Mouse (Mus musculus) midbrain, embryonic 12.5 days (tissue): ENCODE results near the gene Speer4f1. TPM values are rescaled to one million over a fixed set of nuclear protein-coding genes. Genes with fewer than 3 reads are reported as not detected.
A peak's percentile ranks its signal among the peaks of the same experiment; 100 is the strongest.
"Not testable (repeated sequence)": the region's sequence is repeated elsewhere in the genome, so short reads cannot be mapped to it uniquely, and the experiment has no call there.

Source experiments
- ATAC-seq: fragments of 200-750 bp; cut with Nextera tagmentation; 2 replicates; pipeline ENCODE4 v1.8.0; 2017; ENCODE audit warnings: low read depth, moderate TSS enrichment, moderate library complexity; ENCODE audit not compliant: low FRiP score
- H3K27ac ChIP-seq: fragments of 300-500 bp; sonication (generic); replicated peaks from 2 replicates; pipeline ENCODE4 v1.5.1; 2016; ENCODE audit warnings: mild to moderate bottlenecking
- H3K27me3 ChIP-seq: fragments of 300-500 bp; sonication (generic); 2 replicates; pipeline ENCODE4 v1.6.1; 2016; ENCODE audit warnings: mild to moderate bottlenecking
- H3K36me3 ChIP-seq: fragments of 300-500 bp; sonication (generic); 2 replicates; pipeline ENCODE4 v1.6.1; 2016
- H3K4me1 ChIP-seq: fragments of 300-500 bp; sonication (generic); 2 replicates; pipeline ENCODE4 v1.6.1; 2016
- H3K4me2 ChIP-seq: fragments of 300-500 bp; sonication (generic); replicated peaks from 2 replicates; pipeline ENCODE4 v1.6.1; 2016; ENCODE audit warnings: mild to moderate bottlenecking, moderate library complexity
- H3K4me3 ChIP-seq: fragments of 300-500 bp; sonication (generic); 2 replicates; pipeline ENCODE4 v1.5.1; 2016; ENCODE audit warnings: mild to moderate bottlenecking
- H3K9ac ChIP-seq: fragments of 300-500 bp; sonication (generic); replicated peaks from 2 replicates; pipeline ENCODE4 v1.6.1; 2016; ENCODE audit warnings: mild to moderate bottlenecking, moderate library complexity
- H3K9me3 ChIP-seq: fragments of 300-500 bp; sonication (generic); 2 replicates; pipeline ENCODE4 v1.6.1; 2016; ENCODE audit warnings: mild to moderate bottlenecking
- WGBS: fragments of 180-500 bp; shearing (Covaris S2); methylation state at CpG from one replicate; pipeline ENCODE4 v1.1.7; 2016; 5-methylcytosine and 5-hydroxymethylcytosine counted together
- polyA plus RNA-seq: library from polyadenylated mRNA; unstranded; fragments of >200 nt; fragmentation: Nextera tagmentation; extraction: Ambion mirVana; gene quantifications from 2 replicates; pipeline ENCODE4 v1.2.1, GENCODE M21; 2016

Gene Speer4f1
- not detected in 2 replicates for polyA plus RNA-seq

DNA sequence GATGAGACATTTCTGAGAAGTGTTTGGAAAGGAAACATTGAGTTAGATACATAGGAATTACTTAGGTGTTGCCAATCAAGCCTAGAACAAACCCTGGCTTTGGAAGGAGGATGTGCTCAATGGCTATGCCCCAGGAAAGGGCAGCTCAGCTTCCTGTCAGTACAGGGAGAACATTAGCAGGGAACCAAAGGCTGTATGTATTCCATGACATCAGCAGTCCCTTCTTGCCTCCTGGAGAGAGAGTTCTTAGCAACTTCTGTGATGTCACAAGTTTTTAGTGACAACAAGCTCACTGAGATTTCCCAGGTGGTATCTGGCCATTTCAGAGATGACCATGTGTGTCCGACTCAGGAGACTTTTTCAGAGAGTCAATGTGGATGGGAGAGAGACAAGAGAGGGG lies at the start of gene Speer4f1:
Speer4f1 (plus strand) TSS at position 301 of the 400 bp plus-strand sequence.
- H3K36me3 ChIP-seq, H3K27ac ChIP-seq, ATAC-seq, H3K9me3 ChIP-seq, H3K27me3 ChIP-seq, H3K9ac ChIP-seq, H3K4me2 ChIP-seq, H3K4me3 ChIP-seq, H3K4me1 ChIP-seq: not testable (repeated sequence)
- 86% methylated on average over 1 of the region's 1 CpGs for WGBS

DNA sequence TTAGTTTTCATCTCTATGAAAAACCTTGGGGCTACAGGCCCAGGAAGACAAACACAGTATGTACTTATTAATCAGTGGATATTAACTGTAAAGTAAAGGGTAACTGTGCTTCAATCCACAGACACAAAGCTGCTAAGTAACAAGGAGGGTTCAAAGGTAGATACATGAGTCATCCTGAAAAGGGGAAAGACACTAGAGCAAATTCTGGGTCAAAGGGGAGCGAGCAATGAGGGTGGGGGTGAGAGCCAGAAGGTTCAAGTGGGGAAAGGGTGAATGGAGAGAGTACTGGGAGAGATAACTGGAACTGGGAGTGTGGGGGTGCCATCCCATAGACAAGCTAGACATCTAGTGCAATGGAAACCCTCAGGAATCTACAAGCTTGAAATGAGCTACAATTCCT lies 49.0 kb upstream of the Speer4f1 start:
- no peak for ATAC-seq
- WGBS = 85% methylated on average over 1 of the region's 1 CpGs
- Histone ChIP-seq H3K27me3 (no peaks in the 10 kb centered on the region), H3K4me2 (no peak overlapping the region), H3K4me1 (no peaks in the 10 kb centered on the region), H3K27ac (no peak overlapping the region), H3K36me3 (no peaks in the 10 kb centered on the region), H3K9me3 (no peaks in the 10 kb centered on the region), H3K4me3 (no peak overlapping the region), H3K9ac (no peak overlapping the region)

DNA sequence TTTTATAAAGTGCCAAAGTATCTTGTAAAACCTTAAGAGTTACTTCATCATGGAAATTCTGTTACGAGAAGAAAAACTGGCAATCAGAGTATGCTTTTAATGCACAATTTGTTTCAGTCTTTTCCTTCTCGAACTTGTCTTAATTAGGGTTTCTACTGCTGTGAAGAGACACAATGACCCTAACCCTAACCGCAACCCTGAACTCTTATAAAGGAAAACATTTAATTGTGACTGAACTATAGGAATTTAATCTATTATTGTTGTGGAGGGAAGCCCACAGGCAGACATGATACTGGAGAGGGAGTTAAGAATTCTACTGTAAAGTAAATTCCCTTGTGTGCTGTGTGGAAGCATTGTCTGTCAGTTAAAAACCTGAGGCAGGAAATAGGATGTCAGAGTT lies 41.2 kb upstream of the Speer4f1 start:
- Histone ChIP-seq H3K9ac (no peak overlapping the region), H3K27me3 (no peaks in the 10 kb centered on the region), H3K4me1 (no peaks in the 10 kb centered on the region), H3K9me3 (no peaks in the 10 kb centered on the region), H3K36me3 (no peaks in the 10 kb centered on the region), H3K4me2 (no peak overlapping the region), H3K4me3 (no peak overlapping the region), H3K27ac (no peak overlapping the region)
- 74% methylated on average over 3 of the region's 3 CpGs for WGBS
- no peak for ATAC-seq

DNA sequence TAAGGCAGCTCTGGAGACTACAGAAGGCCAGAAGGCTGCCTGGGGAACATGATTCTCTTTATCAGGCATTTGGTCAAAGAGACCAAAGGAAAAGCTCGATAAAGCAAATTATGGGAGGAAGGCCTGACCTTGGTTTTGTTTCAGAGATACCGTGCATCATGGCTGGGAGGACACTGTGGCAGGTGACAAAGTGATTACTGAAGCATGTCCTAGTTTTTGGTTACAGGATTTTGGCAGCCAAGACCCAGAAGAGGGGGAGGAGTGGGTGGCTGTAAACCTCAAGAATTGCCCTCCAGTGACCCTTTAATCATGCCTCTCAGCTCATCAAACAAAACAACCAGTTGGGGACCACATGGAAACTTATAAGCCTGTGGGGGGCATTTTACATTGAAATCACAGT lies 39.7 kb upstream of the Speer4f1 start:
- Histone ChIP-seq H3K9ac (no peak overlapping the region), H3K4me1 (no peaks in the 10 kb centered on the region), H3K27me3 (no peaks in the 10 kb centered on the region), H3K9me3 (no peaks in the 10 kb centered on the region), H3K27ac (no peak overlapping the region), H3K36me3 (no peaks in the 10 kb centered on the region), H3K4me2 (no peak overlapping the region), H3K4me3 (no peak overlapping the region)
- WGBS = 9% methylated on average over 2 of the region's 2 CpGs
- no peak for ATAC-seq

DNA sequence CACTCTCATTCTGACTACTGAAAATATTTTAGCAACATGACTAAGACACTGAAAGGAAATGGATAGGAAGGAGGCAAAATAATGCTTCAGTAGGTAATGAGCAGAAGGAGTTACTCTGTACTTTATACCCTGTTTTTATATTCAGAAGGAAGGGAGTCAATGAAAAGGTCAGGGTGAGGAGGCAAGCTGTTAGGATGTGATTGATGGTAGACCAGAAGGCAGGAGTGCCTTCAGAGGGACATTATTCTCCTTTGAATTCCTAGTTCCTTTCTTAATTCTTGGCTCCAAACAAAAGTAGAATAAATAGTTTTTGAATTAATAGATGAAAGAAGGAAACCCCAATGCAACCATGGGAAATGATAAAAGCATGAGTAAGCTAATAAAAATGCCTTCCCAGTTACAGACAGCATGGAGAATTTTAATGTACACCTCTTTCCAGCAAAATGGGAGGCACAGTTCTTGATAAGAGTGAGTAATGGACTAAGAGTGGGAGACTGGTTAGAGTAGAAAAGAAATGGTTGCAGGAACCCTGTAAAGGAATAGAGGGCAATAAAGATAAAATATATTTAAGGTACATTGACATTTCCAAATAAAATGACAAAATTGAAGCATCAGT lies 36.3 kb upstream of the Speer4f1 start:
- no peaks in the 10 kb centered on the region for H3K36me3 ChIP-seq
- no peak overlapping the region for H3K4me3 ChIP-seq
- H3K9me3 ChIP-seq = no peaks in the 10 kb centered on the region
- H3K9ac ChIP-seq = no peak overlapping the region
- no peak for ATAC-seq
- no peaks in the 10 kb centered on the region for H3K27me3 ChIP-seq
- no peak overlapping the region for H3K27ac ChIP-seq
- H3K4me1 ChIP-seq = no peaks in the 10 kb centered on the region
- H3K4me2 ChIP-seq = no peak overlapping the region

DNA sequence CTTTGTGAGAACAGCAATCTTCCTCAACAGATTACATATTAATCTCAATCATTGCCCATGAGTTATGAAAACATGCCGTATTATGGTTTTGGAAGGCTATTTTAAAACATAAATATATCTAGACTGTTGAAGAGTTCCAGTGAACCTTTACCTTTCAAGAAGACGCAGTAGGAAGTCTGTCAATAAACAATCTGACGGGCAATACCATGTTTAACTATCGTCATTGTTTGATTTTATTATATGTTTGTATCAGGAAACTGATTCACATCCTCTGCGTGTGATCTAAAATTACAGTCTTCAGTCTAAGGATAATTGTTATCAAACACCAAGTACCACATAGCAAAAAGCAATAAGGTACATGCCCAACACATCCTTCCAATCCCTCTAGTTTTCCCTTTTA lies 21.8 kb upstream of the Speer4f1 start:
- H3K4me2 ChIP-seq = no peak overlapping the region
- no peak for ATAC-seq
- no peak overlapping the region for H3K27ac ChIP-seq
- no peak overlapping the region for H3K4me3 ChIP-seq
- H3K36me3 ChIP-seq = no peaks in the 10 kb centered on the region
- H3K27me3 ChIP-seq = no peaks in the 10 kb centered on the region
- H3K4me1 ChIP-seq = no peaks in the 10 kb centered on the region
- 87% methylated on average over 5 of the region's 5 CpGs for WGBS
- H3K9me3 ChIP-seq = no peaks in the 10 kb centered on the region
- no peak overlapping the region for H3K9ac ChIP-seq

DNA sequence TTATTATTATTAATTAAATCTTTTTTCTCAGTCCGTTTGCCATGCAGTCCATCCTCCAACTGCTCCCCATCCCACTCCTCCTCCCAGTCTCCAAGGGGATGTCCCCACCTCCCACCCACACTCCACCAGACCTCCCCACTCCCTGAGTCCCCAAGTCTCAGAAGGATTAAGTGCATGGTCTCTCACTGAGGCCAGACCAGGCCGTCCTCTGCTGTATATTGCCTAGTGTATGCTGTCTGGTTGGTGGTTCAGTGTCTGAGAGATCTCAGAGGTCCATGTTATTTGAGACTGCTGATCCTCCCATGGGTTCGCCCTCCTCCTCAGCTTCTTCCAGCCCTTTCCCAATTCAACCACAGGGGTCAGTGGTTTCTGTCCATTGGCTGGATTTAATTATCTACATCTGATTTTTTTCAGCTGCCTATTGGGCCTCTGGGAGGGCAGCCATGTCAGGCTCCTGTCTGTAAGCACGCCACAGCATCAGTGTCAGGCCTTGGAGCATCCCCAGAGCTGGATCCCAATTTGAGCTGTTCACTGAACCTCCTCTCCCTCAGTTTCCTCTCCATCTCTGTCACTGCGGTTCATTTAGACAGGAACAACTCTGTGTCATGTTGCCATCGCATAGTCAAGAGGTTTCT lies 20.8 kb upstream of the Speer4f1 start:
- ATAC-seq = 0 out of 2 replicates have a peak, but pooled peaks have one; percentile 12
- 80% methylated on average over 6 of the region's 6 CpGs for WGBS
- no peak overlapping the region for H3K9ac ChIP-seq

DNA sequence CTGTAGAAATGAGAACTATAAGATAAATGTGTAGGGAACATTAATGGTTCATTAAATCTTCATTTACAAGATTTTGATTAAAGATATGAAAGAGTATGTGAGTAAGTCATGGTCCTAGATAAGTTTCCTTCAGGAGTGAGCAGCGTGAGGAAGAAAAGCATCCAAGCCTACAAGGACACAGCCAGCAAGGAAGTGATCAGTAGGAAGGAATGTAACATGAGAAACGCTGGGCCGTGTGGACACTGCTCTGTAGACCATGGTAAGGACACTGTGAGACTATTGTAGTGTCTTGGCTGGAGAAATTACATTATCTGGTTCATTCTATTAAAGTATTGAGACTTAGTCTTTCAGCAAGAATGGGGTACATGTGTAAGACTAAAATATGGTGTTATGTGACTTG lies 19.2 kb upstream of the Speer4f1 start:
- Histone ChIP-seq H3K9ac (no peak overlapping the region), H3K4me3 (no peak overlapping the region), H3K27me3 (no peaks in the 10 kb centered on the region), H3K4me1 (no peaks in the 10 kb centered on the region), H3K9me3 (no peaks in the 10 kb centered on the region), H3K36me3 (no peaks in the 10 kb centered on the region), H3K27ac (no peak overlapping the region), H3K4me2 (no peak overlapping the region)
- 73% methylated on average over 3 of the region's 3 CpGs for whole genome bisulfite sequencing
- no peak for ATAC-seq

More for the DNA sequence above, 20.8 kb upstream of the Speer4f1 start:
- Histone ChIP-seq H3K9me3 (no peaks in the 10 kb centered on the region), H3K4me3 (no peak overlapping the region), H3K4me2 (no peak overlapping the region), H3K4me1 (no peaks in the 10 kb centered on the region), H3K27ac (no peak overlapping the region), H3K36me3 (no peaks in the 10 kb centered on the region), H3K27me3 (no peaks in the 10 kb centered on the region)

DNA sequence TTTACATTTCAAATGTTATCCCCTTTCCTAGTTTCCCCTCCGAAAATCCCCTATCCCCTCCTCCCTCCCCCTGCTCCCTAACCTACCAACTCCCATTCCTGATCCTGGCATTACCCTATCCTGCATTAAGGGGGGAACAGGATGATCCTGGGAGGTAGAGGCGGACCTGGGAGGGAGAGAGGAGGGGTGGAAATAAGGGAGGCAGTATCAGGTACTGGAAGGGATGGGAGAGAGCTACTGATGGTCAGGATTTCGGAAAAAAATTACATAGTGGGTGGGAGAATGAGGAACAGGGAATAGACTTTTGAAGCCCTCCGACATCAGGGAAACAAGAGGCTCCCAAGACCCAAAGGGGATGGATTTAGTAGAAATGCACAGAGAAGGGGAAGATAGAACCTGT lies 7.8 kb upstream of the Speer4f1 start:
- H3K9me3 ChIP-seq, ATAC-seq, H3K4me2 ChIP-seq, H3K27me3 ChIP-seq, H3K36me3 ChIP-seq, H3K27ac ChIP-seq, H3K4me1 ChIP-seq, H3K4me3 ChIP-seq, H3K9ac ChIP-seq: not testable (repeated sequence)
- WGBS = 71% methylated on average over 4 of the region's 4 CpGs

DNA sequence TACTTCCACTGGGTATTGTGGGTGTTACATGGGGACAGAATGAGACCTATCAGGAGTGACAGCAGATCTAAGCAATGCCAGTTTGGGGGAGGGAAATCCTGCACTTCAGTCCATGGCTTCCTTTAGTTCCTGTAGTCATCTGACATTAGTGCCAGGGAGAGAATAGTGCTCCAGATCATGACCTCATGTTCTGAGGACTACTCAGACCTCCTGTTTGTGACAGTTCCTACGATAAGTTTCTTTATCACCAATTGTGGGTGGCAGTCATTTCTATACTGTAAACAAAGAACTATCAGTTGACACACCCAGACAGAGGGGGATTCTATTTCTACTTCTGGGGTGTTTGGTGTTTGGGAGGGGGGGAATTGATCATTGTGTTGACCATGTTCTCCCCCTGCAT lies 578 bp downstream of the Speer4f1 start:
- WGBS = 89% methylated on average over 1 of the region's 1 CpGs
- Histone ChIP-seq H3K36me3 (no peaks in the 10 kb centered on the region), H3K27me3 (no peaks in the 10 kb centered on the region), H3K9ac (no peak overlapping the region), H3K4me3 (no peak overlapping the region), H3K9me3 (no peaks in the 10 kb centered on the region), H3K27ac (no peak overlapping the region), H3K4me2 (no peak overlapping the region), H3K4me1 (no peaks in the 10 kb centered on the region)
- ATAC-seq = no peak

DNA sequence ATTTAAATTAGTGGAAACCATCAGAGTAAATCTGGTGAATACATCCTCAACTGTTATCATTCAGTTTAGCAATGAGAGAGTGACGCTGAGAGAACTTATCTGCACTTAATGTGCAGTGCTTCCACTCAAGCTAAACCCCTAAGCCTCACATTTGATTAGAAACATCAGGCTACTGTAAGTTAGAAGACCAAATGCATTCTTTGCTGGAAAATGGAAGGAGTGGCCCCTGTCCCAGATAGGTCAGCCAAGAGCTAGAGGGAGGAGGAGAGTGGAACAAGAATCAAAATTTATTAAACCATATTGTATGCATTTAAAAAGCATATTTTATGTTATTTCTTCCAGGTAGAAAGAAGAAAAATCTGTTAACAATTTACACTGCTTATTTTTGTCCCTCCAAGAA lies 14.0 kb downstream of the Speer4f1 start:
- ATAC-seq = no peak
- WGBS = 67% methylated on average over 1 of the region's 1 CpGs

DNA sequence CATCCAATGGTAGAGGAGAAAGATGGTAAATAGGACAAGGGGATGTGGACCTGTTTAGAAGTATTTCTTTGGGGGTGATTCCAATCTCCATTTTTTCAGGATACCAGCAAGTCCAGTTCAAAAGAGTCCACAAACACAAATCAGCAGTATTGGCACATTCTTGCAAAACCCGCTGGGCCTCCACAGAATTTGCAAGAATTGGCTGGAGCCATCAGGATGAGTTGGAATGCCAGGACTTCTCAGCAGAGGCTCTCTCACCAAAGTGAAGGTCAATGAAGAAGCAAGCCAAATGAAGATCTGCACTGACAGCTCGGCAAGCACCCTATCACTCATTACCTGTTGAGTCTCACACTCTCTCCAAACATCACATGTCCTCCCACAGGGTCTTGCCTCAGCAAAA lies 19.7 kb downstream of the Speer4f1 start:
- no peak overlapping the region for H3K27ac ChIP-seq
- no peaks in the 10 kb centered on the region for H3K27me3 ChIP-seq
- H3K4me2 ChIP-seq = no peak overlapping the region
- WGBS = 90% methylated on average over 2 of the region's 2 CpGs
- no peak overlapping the region for H3K9ac ChIP-seq
- H3K36me3 ChIP-seq = no peaks in the 10 kb centered on the region
- H3K4me3 ChIP-seq = no peak overlapping the region
- H3K4me1 ChIP-seq = peaks cover 5% of the 10 kb centered on the region; the same call in 1 of the 2 replicates
- no peaks in the 10 kb centered on the region for H3K9me3 ChIP-seq
- no peak for ATAC-seq

More for the DNA sequence above, 14.0 kb downstream of the Speer4f1 start:
- Histone ChIP-seq H3K27me3 (no peaks in the 10 kb centered on the region), H3K4me1 (no peaks in the 10 kb centered on the region), H3K36me3 (no peaks in the 10 kb centered on the region), H3K4me3 (no peak overlapping the region), H3K9ac (no peak overlapping the region), H3K27ac (no peak overlapping the region), H3K9me3 (no peaks in the 10 kb centered on the region), H3K4me2 (no peak overlapping the region)

DNA sequence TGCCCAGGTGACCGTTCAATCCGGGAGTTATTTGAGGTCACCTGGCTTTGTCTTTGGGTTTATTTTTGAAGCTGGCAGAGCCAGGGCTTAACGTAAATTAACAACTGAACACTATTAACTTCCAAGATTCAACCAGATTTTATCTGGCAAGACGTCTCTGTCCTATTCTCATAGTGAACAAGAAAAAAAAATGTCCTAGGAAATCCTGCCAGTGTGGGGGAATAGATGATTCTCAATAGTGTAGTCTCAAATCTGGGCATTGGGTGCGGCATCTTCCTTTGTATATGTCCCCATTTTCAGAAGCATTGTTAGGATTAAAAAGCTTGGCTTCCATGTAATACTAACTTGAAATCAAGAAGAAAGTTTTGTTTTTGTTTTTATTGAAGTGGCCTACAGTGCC lies 20.8 kb downstream of the Speer4f1 start:
- H3K27ac ChIP-seq = no peak overlapping the region
- no peaks in the 10 kb centered on the region for H3K36me3 ChIP-seq
- no peaks in the 10 kb centered on the region for H3K27me3 ChIP-seq
- no peak for ATAC-seq
- no peak overlapping the region for H3K4me2 ChIP-seq
- no peak overlapping the region for H3K4me3 ChIP-seq
- WGBS = 87% methylated on average over 5 of the region's 5 CpGs
- H3K9ac ChIP-seq = no peak overlapping the region
- peaks cover 5% of the 10 kb centered on the region; the same call in 1 of the 2 replicates for H3K4me1 ChIP-seq
- no peaks in the 10 kb centered on the region for H3K9me3 ChIP-seq
